Mouse (Mus musculus) Muller cell, postnatal 12 days (primary cell): ENCODE measurements around the gene Smarcd3.
A peak's percentile ranks its signal among the peaks of the same experiment; 100 is the strongest.

Source experiments
- DNase-seq: peaks from one replicate; pipeline ENCODE4 v3.0.0-alpha.2; 2015; ENCODE audit errors: inconsistent ontology term

The Smarcd3 gene

DNA sequence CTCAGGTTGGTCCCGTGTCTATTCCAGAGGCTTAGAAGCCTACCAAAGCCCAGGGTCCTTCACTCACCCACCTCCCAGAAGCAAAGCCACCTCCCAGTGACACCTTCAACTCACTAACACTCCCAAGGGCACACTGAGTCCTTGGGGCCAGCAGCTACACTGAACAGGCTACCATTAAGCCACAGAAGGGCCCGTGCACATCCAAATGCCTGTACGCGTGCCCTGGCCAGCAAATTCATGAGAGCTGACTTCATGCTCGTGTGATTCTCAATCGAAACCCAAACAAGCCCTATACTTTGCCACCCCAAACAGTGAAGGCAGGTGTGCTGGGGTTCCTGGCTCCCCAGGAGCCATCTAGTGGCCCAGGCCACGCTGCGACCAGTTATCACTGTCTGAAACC lies 3.6 kb downstream of the Smarcd3 start:
- DNase-seq = no peak

- no peak for DNase-seq
Observed at GRCm38 (mm10) chr5:24620116-24620515, 4.1 kb downstream of the Smarcd3 start.

- DNase-seq = no peak
Observed at GRCm38 (mm10) chr5:24618921-24619320, 5.3 kb downstream of the Smarcd3 start.

DNA sequence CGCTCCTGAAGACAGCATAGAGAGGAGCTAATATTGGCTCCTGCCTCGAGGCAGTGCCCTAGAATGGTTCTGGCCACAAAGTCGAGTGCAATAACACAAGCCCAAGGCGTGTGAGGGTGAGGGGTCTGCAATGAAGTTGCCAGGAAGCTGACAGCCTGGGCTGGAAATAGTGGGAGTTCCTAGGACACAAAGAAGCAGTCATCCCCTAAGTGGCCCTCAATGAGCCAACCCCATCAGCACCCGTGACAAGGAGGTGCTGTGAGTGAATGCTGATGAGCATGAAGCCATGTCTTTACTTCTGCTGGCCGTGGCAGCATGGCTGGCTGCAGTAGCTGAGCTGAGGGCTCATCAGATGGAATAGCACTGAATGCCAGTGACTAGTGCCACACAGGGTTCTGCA lies 9.1 kb downstream of the Smarcd3 start:
- no peak for DNase-seq

DNA sequence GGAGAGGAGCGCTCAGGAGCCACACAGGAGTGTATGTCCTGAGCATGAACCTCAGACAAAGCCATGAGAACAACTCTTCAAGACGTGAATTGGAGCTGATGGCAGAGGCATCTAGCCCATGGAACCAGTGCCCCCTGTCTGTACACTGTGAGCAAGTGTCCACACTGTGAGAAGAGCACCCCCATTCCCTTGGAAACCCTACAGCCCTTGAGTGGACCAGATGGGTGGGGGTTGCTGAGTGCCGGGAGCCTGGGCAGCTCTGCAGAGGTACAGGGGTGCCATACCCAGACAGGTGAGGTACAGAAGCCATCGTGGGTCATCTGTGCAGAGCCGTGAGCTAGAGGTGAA lies 11.9 kb downstream of the Smarcd3 start:
- no peak for DNase-seq

GRCm38 (mm10) chr5:24611366-24612301 lies 12.6 kb downstream of the Smarcd3 start:
- peak; percentile 97 for DNase-seq

DNA sequence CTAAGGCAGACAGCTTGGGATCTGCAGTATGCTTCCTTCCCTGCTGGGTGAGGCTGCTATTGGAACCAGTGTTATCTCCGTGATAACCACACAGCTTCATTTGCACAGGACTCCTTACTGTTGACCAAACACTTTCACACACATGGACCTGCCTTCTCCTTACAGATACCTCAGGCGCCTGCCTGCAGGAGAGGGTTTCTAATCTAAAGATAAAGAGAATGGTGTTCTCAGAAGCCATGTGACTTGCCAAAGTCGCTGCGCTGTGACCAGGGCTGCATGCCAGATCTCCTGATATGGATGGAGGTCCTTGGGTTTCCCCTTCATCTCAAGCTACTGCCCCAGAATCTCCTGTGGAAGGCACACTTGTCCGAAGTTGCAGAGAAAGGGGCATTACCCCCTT lies 14.8 kb downstream of the Smarcd3 start:
- no peak for DNase-seq

GRCm38 (mm10) chr5:24605980-24606665 lies 18.1 kb downstream of the Smarcd3 start:
- DNase-seq = no peak

GRCm38 (mm10) chr5:24605321-24605979 lies 18.8 kb downstream of the Smarcd3 start:
- DNase-seq = no peak

DNA sequence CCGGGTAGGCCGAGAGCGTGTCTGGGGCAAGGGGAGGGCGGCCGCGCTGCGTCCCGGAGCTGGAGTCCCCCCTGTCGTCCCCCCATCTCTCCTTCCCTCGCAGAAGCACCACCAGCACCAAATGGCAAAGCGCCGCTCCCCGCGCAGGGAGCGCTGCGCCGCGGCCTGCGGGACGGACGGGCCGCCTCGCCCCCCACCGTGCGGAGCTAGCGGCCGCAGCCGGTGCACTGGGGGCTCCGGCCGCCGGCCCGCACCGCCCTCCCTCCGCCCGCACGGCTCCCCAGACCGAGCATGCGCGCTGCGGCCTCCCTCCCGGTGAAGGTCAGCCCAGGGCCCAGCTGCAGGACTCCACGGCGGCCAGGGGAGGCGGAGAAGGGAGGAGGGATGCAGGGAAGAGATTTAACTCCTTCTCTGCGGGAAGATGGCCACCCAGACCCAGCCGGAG lies 19.5 kb downstream of the Smarcd3 start:
- DNase-seq = peak; percentile 94

- no peak for DNase-seq
Observed at GRCm38 (mm10) chr5:24604080-24604655, 20.0 kb downstream of the Smarcd3 start.

GRCm38 (mm10) chr5:24603431-24604010 lies 20.7 kb downstream of the Smarcd3 start:
- no peak for DNase-seq

GRCm38 (mm10) chr5:24602751-24603343 lies 21.4 kb downstream of the Smarcd3 start:
- peak; percentile 90 for DNase-seq

GRCm38 (mm10) chr5:24601911-24602750 lies 22.1 kb downstream of the Smarcd3 start:
- peak; percentile 91 for DNase-seq

- DNase-seq = no peak
Observed at GRCm38 (mm10) chr5:24601071-24601835, 23.0 kb downstream of the Smarcd3 start.

- no peak for DNase-seq
Observed at GRCm38 (mm10) chr5:24600236-24600635, 24.0 kb downstream of the Smarcd3 start.

DNA sequence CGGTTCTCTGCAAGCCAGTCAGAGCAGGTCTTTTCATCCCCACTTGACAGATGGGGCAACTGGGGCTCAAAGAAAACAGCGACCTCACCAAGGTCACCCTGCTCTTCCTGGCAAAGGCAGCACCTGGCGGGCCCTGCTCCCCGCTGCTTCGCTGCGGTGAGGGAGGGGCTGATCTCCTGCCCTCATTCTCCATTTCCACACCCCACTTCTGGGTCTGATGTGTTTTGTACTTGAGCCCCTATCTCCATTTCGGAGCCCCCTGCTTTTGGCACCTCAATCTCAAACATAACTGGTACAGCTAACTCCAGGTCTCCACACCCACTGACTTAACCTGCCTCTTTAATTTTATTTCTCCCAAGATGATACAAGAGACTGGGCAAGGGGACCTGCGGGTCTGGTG lies 25.1 kb downstream of the Smarcd3 start:
- DNase-seq = no peak

GRCm38 (mm10) chr5:24598570-24599006 lies 25.6 kb downstream of the Smarcd3 start:
- peak; percentile 66 for DNase-seq

- no peak for DNase-seq
Observed at GRCm38 (mm10) chr5:24597901-24598569, 26.2 kb downstream of the Smarcd3 start.
